Mouse (Mus musculus): ENCODE measurements around the gene Bpifb2.
"Not testable (repeated sequence)": the region's sequence is repeated elsewhere in the genome, so short reads cannot be mapped to it uniquely, and the experiment has no call there.

Gene Bpifb2

GRCm38 (mm10) chr2:153874745-153875144, at the start of gene Bpifb2:
Bpifb2 (plus strand) TSS chr2:153875045.
- in situ Hi-C loops (cut with MboI; ENCODE audit: low sequenced_read_pairs), result no loop called here

GRCm38 (mm10) chr2:153825900-153826299, 48.9 kb upstream of the Bpifb2 start:
- in situ Hi-C loops (cut with MboI; ENCODE audit: low sequenced_read_pairs), result not testable (repeated sequence)

- in situ Hi-C loops (cut with MboI; ENCODE audit: low sequenced_read_pairs), result no loop called here
Observed at GRCm38 (mm10) chr2:153827171-153827830, 47.5 kb upstream of the Bpifb2 start.

GRCm38 (mm10) chr2:153828704-153829103, 46.1 kb upstream of the Bpifb2 start:
- in situ Hi-C loops (cut with MboI; ENCODE audit: low sequenced_read_pairs), result no loop called here

GRCm38 (mm10) chr2:153833291-153833690, 41.6 kb upstream of the Bpifb2 start:
- in situ Hi-C loops (cut with MboI; ENCODE audit: low sequenced_read_pairs), result no loop called here

GRCm38 (mm10) chr2:153842854-153843253, 32.0 kb upstream of the Bpifb2 start:
- in situ Hi-C loops (cut with MboI; ENCODE audit: low sequenced_read_pairs), result no loop called here

GRCm38 (mm10) chr2:153848389-153848788, 26.5 kb upstream of the Bpifb2 start:
- in situ Hi-C loops (cut with MboI; ENCODE audit: low sequenced_read_pairs), result no loop called here

GRCm38 (mm10) chr2:153850351-153851029, 24.4 kb upstream of the Bpifb2 start:
- in situ Hi-C loops (cut with MboI; ENCODE audit: low sequenced_read_pairs), result no loop called here

- in situ Hi-C loops (cut with MboI; ENCODE audit: low sequenced_read_pairs), result no loop called here
Observed at GRCm38 (mm10) chr2:153851030-153851360, 23.9 kb upstream of the Bpifb2 start.

- in situ Hi-C loops (cut with MboI; ENCODE audit: low sequenced_read_pairs), result no loop called here
Observed at GRCm38 (mm10) chr2:153853544-153853943, 21.3 kb upstream of the Bpifb2 start.

- in situ Hi-C loops (cut with MboI; ENCODE audit: low sequenced_read_pairs), result no loop called here
Observed at GRCm38 (mm10) chr2:153859581-153859980, 15.3 kb upstream of the Bpifb2 start.

- in situ Hi-C loops (cut with MboI; ENCODE audit: low sequenced_read_pairs), result no loop called here
Observed at GRCm38 (mm10) chr2:153860315-153860714, 14.5 kb upstream of the Bpifb2 start.

GRCm38 (mm10) chr2:153860715-153861114, 14.1 kb upstream of the Bpifb2 start:
- in situ Hi-C loops (cut with MboI; ENCODE audit: low sequenced_read_pairs), result no loop called here

- in situ Hi-C loops (cut with MboI; ENCODE audit: low sequenced_read_pairs), result no loop called here
Observed at GRCm38 (mm10) chr2:153861960-153862359, 12.9 kb upstream of the Bpifb2 start.

GRCm38 (mm10) chr2:153870984-153871383, 3.9 kb upstream of the Bpifb2 start, which contains the start of gene Sun5:
Sun5 (minus strand) TSS chr2:153871084.
- in situ Hi-C loops (cut with MboI; ENCODE audit: low sequenced_read_pairs), result no loop called here

GRCm38 (mm10) chr2:153899111-153899510, 24.3 kb downstream of the Bpifb2 start:
- in situ Hi-C loops (cut with MboI; ENCODE audit: low sequenced_read_pairs), result no loop called here

GRCm38 (mm10) chr2:153900088-153900487, 25.2 kb downstream of the Bpifb2 start, which contains the start of gene Bpifb6:
Bpifb6 (plus strand) TSS chr2:153900388.
- in situ Hi-C loops (cut with MboI; ENCODE audit: low sequenced_read_pairs), result no loop called here

GRCm38 (mm10) chr2:153902726-153903125, 27.9 kb downstream of the Bpifb2 start:
- in situ Hi-C loops (cut with MboI; ENCODE audit: low sequenced_read_pairs), result no loop called here

- in situ Hi-C loops (cut with MboI; ENCODE audit: low sequenced_read_pairs), result no loop called here
Observed at GRCm38 (mm10) chr2:153906626-153907025, 31.8 kb downstream of the Bpifb2 start.

GRCm38 (mm10) chr2:153914151-153914550, 39.3 kb downstream of the Bpifb2 start:
- in situ Hi-C loops (cut with MboI; ENCODE audit: low sequenced_read_pairs), result no loop called here

- in situ Hi-C loops (cut with MboI; ENCODE audit: low sequenced_read_pairs), result no loop called here
Observed at GRCm38 (mm10) chr2:153917930-153918329, 43.1 kb downstream of the Bpifb2 start, which contains the start of gene Bpifb3. Bpifb3 (plus strand) TSS chr2:153918230.

GRCm38 (mm10) chr2:153921246-153921645, 46.4 kb downstream of the Bpifb2 start:
- in situ Hi-C loops (cut with MboI; ENCODE audit: low sequenced_read_pairs), result no loop called here
